Mouse (Mus musculus) thymus, adult 2 months (tissue): ENCODE results near the gene Gm11213. TPM values are rescaled to one million over a fixed set of nuclear protein-coding genes. Genes with fewer than 3 reads are reported as not detected.

ENCODE experiments used
- DNase-seq: peaks from one replicate; pipeline ENCODE4 v3.0.0; 2021
- H3K27ac ChIP-seq: fragments of 200-500 bp; 2 replicates; pipeline ENCODE4 v1.5.1; 2012; ENCODE audit warnings: low read length, control low read depth; ENCODE audit not compliant: control insufficient read depth, insufficient read depth
- H3K27me3 ChIP-seq: fragments of 200-500 bp; 2 replicates; pipeline ENCODE4 v1.6.1; 2012; ENCODE audit warnings: mild to moderate bottlenecking, low read length, moderate library complexity, mixed read lengths; ENCODE audit not compliant: control insufficient read depth, insufficient read depth
- H3K36me3 ChIP-seq: fragments of 200-500 bp; 2 replicates; pipeline ENCODE4 v1.6.1; 2012; ENCODE audit warnings: mild to moderate bottlenecking, low read length, moderate library complexity; ENCODE audit not compliant: control insufficient read depth, insufficient read depth
- H3K4me1 ChIP-seq: fragments of 200-500 bp; replicated peaks from 2 replicates; pipeline ENCODE4 v1.6.1; 2012; ENCODE audit warnings: low read length; ENCODE audit not compliant: control insufficient read depth, insufficient read depth
- H3K4me3 ChIP-seq: fragments of 200-500 bp; 2 replicates; pipeline ENCODE4 v1.5.1; 2012; ENCODE audit warnings: mild to moderate bottlenecking, low read length, control low read depth, moderate library complexity; ENCODE audit not compliant: control insufficient read depth, insufficient read depth
- CTCF ChIP-seq: fragments of 200-500 bp; IDR thresholded peaks from 2 replicates; pipeline ENCODE4 v1.5.1; 2012; ENCODE audit warnings: mild to moderate bottlenecking, control low read depth, low read length, moderate library complexity, borderline replicate concordance; ENCODE audit not compliant: control insufficient read depth, poor library complexity, insufficient read depth; ENCODE audit errors: extremely low read depth
- POLR2A ChIP-seq: fragments of 200-500 bp; IDR thresholded peaks from 2 replicates; pipeline ENCODE4 v1.6.1; 2012; ENCODE audit warnings: mild to moderate bottlenecking, low read length, control low read depth, moderate library complexity; ENCODE audit not compliant: control insufficient read depth, poor library complexity, insufficient read depth; ENCODE audit errors: extremely low read depth
- WGBS: fragments of 180-500 bp; shearing (Covaris S2); methylation state at CpG from one replicate; pipeline ENCODE4 v1.1.7; 2018; 5-methylcytosine and 5-hydroxymethylcytosine counted together
- polyA plus RNA-seq: library from polyadenylated mRNA; depleted of rRNA; stranded (reverse); fragments of >200 nt; gene quantifications from 2 replicates; pipeline ENCODE4 v1.2.3, GENCODE M21; 2012

Gene Gm11213
- polyA plus RNA-seq, 1 experiment, result not detected

DNA sequence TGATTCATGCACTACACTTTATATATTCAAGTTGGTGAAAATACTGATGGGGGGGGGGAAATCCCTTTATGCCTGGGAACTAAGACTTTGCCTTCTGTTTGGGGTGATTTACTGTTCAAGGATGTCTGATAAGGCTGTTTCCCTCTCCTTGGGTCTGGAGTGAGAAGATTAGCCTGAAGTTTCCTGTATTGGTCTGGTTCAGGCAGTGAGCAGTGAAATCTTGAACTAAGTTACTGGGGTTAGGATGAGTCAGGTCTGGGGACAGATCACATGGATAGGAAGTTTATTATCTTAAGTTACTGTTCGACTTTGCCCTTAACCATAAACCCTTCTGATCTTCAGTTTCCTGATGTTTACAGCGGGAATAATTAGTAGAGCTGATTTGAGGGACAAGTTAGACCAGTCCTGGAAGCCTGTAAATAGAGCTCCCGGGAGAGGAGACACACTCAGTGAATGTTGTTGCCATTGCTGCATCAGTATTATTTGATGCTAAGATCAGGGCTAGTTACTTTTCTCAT lies 20.6 kb upstream of the Gm11213 start:
- DNase-seq, result no peak
- no peaks in the 10 kb centered on the region for H3K27me3 ChIP-seq
- no peaks in the 10 kb centered on the region for H3K4me1 ChIP-seq
- WGBS, result 44% methylated on average over 3 of the region's 3 CpGs
- H3K4me3 ChIP-seq, result no peak overlapping the region
- no peaks in the 10 kb centered on the region for H3K36me3 ChIP-seq
- no peak for TF ChIP-seq CTCF
- TF ChIP-seq POLR2A, result no peak
- H3K27ac ChIP-seq, result no peak overlapping the region

DNA sequence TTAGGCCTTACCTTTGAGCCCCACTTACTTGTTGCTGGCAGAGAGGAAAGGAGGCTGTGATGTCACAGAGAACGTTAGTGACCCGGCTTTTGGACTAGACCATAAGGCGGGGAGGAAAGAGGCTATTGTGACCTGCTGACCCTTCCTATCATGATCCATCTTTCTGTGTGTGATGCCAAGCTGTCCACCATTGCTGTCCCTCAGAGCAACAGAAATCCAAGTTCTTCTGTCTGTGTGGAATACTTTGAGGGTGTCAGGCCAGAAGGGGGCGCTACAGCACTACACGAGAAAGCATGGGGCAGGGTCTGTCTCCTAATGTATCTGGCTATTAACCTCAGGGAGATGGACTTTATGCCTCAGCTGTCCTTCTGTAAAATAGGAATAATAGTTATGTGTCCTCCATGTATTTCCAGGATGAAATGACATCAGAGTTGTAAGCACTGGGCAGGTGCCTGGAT lies 17.3 kb upstream of the Gm11213 start, which contains the start of gene Tex48:
Gene Tex48, minus strand, starts transcription at position 51 of the 458 bp plus-strand sequence.
- DNase-seq, result peak; percentile 41
- no peak within 1 kb of the TSS for H3K27ac ChIP-seq
- H3K36me3 ChIP-seq, result no peaks in the 10 kb centered on the region
- 54% methylated on average over 5 of the region's 5 CpGs for WGBS
- H3K4me3 ChIP-seq, result no peak within 1 kb of the TSS
- TF ChIP-seq CTCF (no peak), POLR2A (no peak)
- no peaks in the 10 kb centered on the region for H3K4me1 ChIP-seq
- no peaks in the 10 kb centered on the region for H3K27me3 ChIP-seq

DNA sequence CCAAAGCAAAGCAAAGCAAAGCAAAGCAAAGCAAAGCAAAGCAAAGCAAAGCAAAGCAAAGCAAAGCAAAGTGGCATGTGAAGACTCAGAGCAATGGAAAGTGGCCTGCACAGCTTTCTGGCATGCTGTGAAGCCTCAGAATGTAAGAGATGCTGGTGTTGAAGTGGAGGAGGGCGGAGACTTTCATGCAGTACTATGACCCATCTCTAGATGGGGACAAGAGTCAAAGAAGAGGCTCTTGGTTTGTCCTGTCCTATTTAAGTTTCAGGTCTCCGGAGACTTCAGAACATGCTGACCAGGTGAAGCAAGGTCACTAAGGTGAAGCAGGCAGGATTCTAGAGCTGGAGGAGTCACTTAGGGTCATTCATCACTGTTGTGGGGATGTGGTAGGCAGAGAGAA lies 16.8 kb upstream of the Gm11213 start:
- WGBS, result 51% methylated on average over 2 of the region's 2 CpGs
- DNase-seq, result no peak
- Histone ChIP-seq H3K27ac (no peak overlapping the region), H3K4me1 (no peaks in the 10 kb centered on the region), H3K27me3 (no peaks in the 10 kb centered on the region), H3K36me3 (no peaks in the 10 kb centered on the region), H3K4me3 (no peak overlapping the region)
- TF ChIP-seq POLR2A (no peak), CTCF (no peak)

DNA sequence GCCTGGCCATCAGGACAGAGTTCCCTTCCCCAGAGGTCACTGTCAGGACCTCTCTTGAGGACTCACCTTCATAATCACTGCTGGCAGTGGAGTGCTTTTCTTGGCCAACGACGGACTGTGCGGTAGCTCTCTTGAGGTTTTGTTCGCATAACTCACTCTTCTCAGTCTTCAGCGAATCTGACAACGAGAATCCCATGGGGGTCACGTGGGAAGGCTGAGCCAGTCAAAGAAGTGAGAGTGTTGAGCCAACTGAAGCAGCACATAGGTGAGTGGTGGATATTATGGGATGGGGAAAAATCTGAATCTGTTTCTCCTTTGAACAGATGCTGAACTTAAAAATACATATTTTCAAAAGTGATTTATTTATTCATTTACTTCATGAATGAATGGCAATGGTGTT lies 3.3 kb upstream of the Gm11213 start:
- 92% methylated on average over 7 of the region's 7 CpGs for WGBS
- TF ChIP-seq CTCF, result no peak
- no peak for TF ChIP-seq POLR2A
- no peak overlapping the region for H3K4me3 ChIP-seq
- H3K36me3 ChIP-seq, result no peaks in the 10 kb centered on the region
- H3K27me3 ChIP-seq, result no peaks in the 10 kb centered on the region
- no peak for DNase-seq
- no peaks in the 10 kb centered on the region for H3K4me1 ChIP-seq
- H3K27ac ChIP-seq, result no peak overlapping the region

DNA sequence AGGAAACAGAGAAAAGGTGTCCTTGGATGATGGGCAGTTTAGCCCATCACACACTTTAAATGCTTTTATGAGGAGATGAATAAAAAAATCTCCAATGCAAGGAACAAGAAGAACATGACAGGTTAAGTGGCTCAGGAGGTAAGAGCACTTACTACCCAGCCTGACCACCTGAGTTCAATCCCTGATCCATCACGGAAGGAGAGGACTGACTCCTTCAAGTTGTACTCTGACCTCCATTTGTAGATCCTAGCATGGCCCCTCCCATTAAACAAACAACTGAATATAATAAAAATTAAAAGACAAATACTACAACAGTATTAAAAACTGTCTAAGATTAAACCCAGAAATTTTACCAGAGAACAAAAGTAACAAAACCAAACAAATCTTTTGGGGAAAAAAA lies 907 bp upstream of the Gm11213 start:
- no peaks in the 10 kb centered on the region for H3K27me3 ChIP-seq
- TF ChIP-seq CTCF, result no peak
- no peak for TF ChIP-seq POLR2A
- H3K4me1 ChIP-seq, result no peaks in the 10 kb centered on the region
- 97% methylated on average over 1 of the region's 1 CpGs for WGBS
- DNase-seq, result no peak
- H3K36me3 ChIP-seq, result no peaks in the 10 kb centered on the region
- H3K27ac ChIP-seq, result no peak overlapping the region
- H3K4me3 ChIP-seq, result no peak overlapping the region

DNA sequence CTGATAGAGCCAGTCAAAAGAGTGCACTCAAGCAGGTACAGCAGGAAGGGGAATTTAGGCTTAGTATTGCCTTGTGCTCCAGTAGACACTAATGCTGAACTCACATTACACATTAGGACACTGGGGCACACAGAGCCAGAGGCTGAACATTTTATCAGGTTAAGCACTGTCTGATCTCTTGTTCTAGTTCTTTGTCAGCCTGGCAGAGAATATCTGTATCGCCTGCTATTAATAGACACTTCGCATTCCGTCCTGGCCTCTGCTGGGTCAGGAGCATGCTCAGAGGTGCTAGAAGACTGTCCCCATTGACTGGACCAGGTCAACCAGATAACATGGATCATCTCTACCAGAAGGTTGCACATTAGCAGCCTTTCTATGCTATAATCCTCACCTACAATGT lies 484 bp upstream of the Gm11213 start:
- Histone ChIP-seq H3K4me1 (no peaks in the 10 kb centered on the region), H3K27me3 (no peaks in the 10 kb centered on the region), H3K27ac (no peak overlapping the region), H3K36me3 (no peaks in the 10 kb centered on the region), H3K4me3 (no peak overlapping the region)
- WGBS, result over 99% methylated on average over 3 of the region's 3 CpGs
- TF ChIP-seq CTCF (no peak), POLR2A (no peak)
- DNase-seq, result no peak

DNA sequence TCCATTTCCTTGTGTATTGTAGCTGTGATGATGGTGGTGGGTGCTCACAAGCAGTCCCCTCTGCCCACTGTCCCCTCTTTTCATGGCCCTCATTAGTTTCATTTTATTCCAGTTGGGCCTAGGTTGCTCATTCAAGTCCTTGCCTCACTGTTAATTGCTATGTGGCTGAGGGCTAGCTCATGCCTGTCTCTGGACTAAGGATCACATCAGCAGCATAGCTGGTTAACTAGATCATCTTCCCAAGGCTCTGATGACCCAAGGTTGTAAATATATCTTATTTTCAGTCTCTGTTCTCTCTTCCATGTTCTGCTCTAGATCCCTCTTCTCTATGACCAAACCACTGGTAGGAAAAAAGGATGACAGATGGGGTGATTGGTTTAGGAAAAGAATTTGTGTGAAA lies 3.8 kb downstream of the Gm11213 start:
- no peaks in the 10 kb centered on the region for H3K4me1 ChIP-seq
- no peak for DNase-seq
- no peaks in the 10 kb centered on the region for H3K36me3 ChIP-seq
- no peak overlapping the region for H3K4me3 ChIP-seq
- no peaks in the 10 kb centered on the region for H3K27me3 ChIP-seq
- H3K27ac ChIP-seq, result no peak overlapping the region
- TF ChIP-seq POLR2A (no peak), CTCF (no peak)
